Mouse (Mus musculus) kidney, adult 2 months (tissue): ENCODE data around the gene Dach2.

ENCODE experiments used
- CTCF ChIP-seq: fragments of 200-500 bp; conservative IDR thresholded peaks from 2 replicates; pipeline ENCODE4 v1.5.1; 2011; ENCODE audit warnings: low read depth, mild to moderate bottlenecking, control low read depth, low read length, moderate library complexity, mixed read lengths; ENCODE audit not compliant: insufficient read depth, insufficient read length
- POLR2A ChIP-seq: fragments of 200-500 bp; IDR thresholded peaks from one replicate; pipeline ENCODE4 v1.6.1; 2011; ENCODE audit warnings: low read depth, low read length, control low read depth

DNA sequence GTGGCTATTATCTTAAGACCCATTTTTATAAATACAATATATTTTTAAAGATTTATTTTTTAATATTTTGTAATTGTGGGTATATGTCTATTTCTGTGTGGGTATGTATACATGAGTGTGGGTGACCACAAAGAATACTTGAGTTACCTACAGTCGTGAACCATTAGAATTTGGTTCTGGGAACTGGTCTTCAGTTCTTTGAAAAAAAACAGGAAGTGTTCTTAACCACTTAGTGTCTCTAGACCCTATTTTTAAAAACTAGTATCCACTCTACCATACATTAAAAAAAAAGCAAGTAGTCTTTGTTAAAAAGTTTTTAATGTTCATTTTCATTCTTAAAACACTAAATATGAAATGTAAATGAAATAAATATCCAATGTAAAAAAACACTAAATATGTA lies 529.5 kb downstream of the Dach2 start:
- TF ChIP-seq POLR2A (no peak), CTCF (no peak)
